Mouse (Mus musculus): ENCODE measurements at regions not wholly inside any gene's neighbourhood (a gene's known extent, or its start where the extent isn't known, plus 50 kb on each side); places are given as distances from the start of the nearest gene placed in this dataset.

GRCm38 (mm10) chr17:89982904-89983303, 72.7 kb upstream of the Gm10184 start:
- Histone ChIP-seq H3K79me2 (ENCODE audit: control insufficient read depth, insufficient read depth, low read length) (no peaks in the 10 kb centered on the region), H3K4me1 (ENCODE audit: control insufficient read depth, insufficient read depth, low read length) (no peaks in the 10 kb centered on the region), H3K27ac (replicated peaks; ENCODE audit: insufficient read depth, low read depth, low read length) (no peak overlapping the region), H3K27me3 (ENCODE audit: control insufficient read depth, insufficient read depth, low read length) (no peaks in the 10 kb centered on the region), H3K36me3 (ENCODE audit: control insufficient read depth, insufficient read depth, low read length) (no peaks in the 10 kb centered on the region), H3K9ac (ENCODE audit: low read depth, low read length) (no peak overlapping the region), H3K4me3 (ENCODE audit: insufficient read depth, low read depth, low read length) (no peak overlapping the region)
- no peak for DNase-seq (ENCODE audit: extremely low read depth, low read depth, low spot score)
- 62% methylated on average over 3 of the region's 3 CpGs for WGBS
- TF ChIP-seq POLR2A (IDR thresholded peaks at IDR 0.05; ENCODE audit: extremely low read depth, insufficient read depth, low read length): no peak
- no peak for TF ChIP-seq CTCF (IDR thresholded peaks at IDR 0.05; ENCODE audit: low read depth, low read length)

- TF ChIP-seq POLR2A (IDR thresholded peaks at IDR 0.05; ENCODE audit: extremely low read depth, insufficient read depth, low read length) (no peak), CTCF (IDR thresholded peaks at IDR 0.05; ENCODE audit: low read depth, low read length) (no peak)
- Histone ChIP-seq H3K27me3 (ENCODE audit: control insufficient read depth, insufficient read depth, low read length) (no peaks in the 10 kb centered on the region), H3K36me3 (ENCODE audit: control insufficient read depth, insufficient read depth, low read length) (no peaks in the 10 kb centered on the region), H3K4me3 (ENCODE audit: insufficient read depth, low read depth, low read length) (no peak overlapping the region), H3K79me2 (ENCODE audit: control insufficient read depth, insufficient read depth, low read length) (no peaks in the 10 kb centered on the region), H3K27ac (replicated peaks; ENCODE audit: insufficient read depth, low read depth, low read length) (no peak overlapping the region), H3K9ac (ENCODE audit: low read depth, low read length) (no peak overlapping the region), H3K4me1 (ENCODE audit: control insufficient read depth, insufficient read depth, low read length) (no peaks in the 10 kb centered on the region)
- no peak for DNase-seq (ENCODE audit: extremely low read depth, low read depth, low spot score)
- 38% methylated on average over 5 of the region's 5 CpGs for WGBS
These were observed 69.0 kb upstream of the Gm10184 start for GRCm38 (mm10) chr17:89979055-89979853.

- H3K27me3 ChIP-seq (ENCODE audit: control insufficient read depth, insufficient read depth, low read length): no peaks in the 10 kb centered on the region
- no peak overlapping the region for H3K27ac ChIP-seq (replicated peaks; ENCODE audit: insufficient read depth, low read depth, low read length)
- DNase-seq (ENCODE audit: extremely low read depth, low read depth, low spot score): peak; percentile 3
- H3K9ac ChIP-seq (ENCODE audit: low read depth, low read length): no peak overlapping the region
- H3K36me3 ChIP-seq (ENCODE audit: control insufficient read depth, insufficient read depth, low read length): no peaks in the 10 kb centered on the region
- H3K4me3 ChIP-seq (ENCODE audit: insufficient read depth, low read depth, low read length): no peak overlapping the region
- no peaks in the 10 kb centered on the region for H3K79me2 ChIP-seq (ENCODE audit: control insufficient read depth, insufficient read depth, low read length)
- TF ChIP-seq POLR2A (IDR thresholded peaks at IDR 0.05; ENCODE audit: extremely low read depth, insufficient read depth, low read length) (no peak), CTCF (IDR thresholded peaks at IDR 0.05; ENCODE audit: low read depth, low read length) (no peak)
- H3K4me1 ChIP-seq (ENCODE audit: control insufficient read depth, insufficient read depth, low read length): no peaks in the 10 kb centered on the region
- 40% methylated on average over 1 of the region's 1 CpGs for WGBS
These were observed 52.8 kb upstream of the Gm10184 start for GRCm38 (mm10) chr17:89963000-89963399.

GRCm38 (mm10) chr17:89961431-89961830, 51.2 kb upstream of the Gm10184 start:
- TF ChIP-seq POLR2A (IDR thresholded peaks at IDR 0.05; ENCODE audit: extremely low read depth, insufficient read depth, low read length) (no peak), CTCF (IDR thresholded peaks at IDR 0.05; ENCODE audit: low read depth, low read length) (no peak)
- Histone ChIP-seq H3K27ac (replicated peaks; ENCODE audit: insufficient read depth, low read depth, low read length) (no peak overlapping the region), H3K4me3 (ENCODE audit: insufficient read depth, low read depth, low read length) (no peak overlapping the region), H3K4me1 (ENCODE audit: control insufficient read depth, insufficient read depth, low read length) (no peaks in the 10 kb centered on the region), H3K9ac (ENCODE audit: low read depth, low read length) (no peak overlapping the region), H3K36me3 (ENCODE audit: control insufficient read depth, insufficient read depth, low read length) (no peaks in the 10 kb centered on the region), H3K79me2 (ENCODE audit: control insufficient read depth, insufficient read depth, low read length) (no peaks in the 10 kb centered on the region), H3K27me3 (ENCODE audit: control insufficient read depth, insufficient read depth, low read length) (no peaks in the 10 kb centered on the region)
- 84% methylated on average over 1 of the region's 1 CpGs for WGBS
- no peak for DNase-seq (ENCODE audit: extremely low read depth, low read depth, low spot score)

- H3K79me2 ChIP-seq (ENCODE audit: control insufficient read depth, insufficient read depth, low read length): no peaks in the 10 kb centered on the region
- 92% methylated on average over 1 of the region's 1 CpGs for WGBS
- no peak overlapping the region for H3K4me3 ChIP-seq (ENCODE audit: insufficient read depth, low read depth, low read length)
These were observed 50.1 kb upstream of the Gm10184 start for GRCm38 (mm10) chr17:89960368-89960767.

More at GRCm38 (mm10) chr17:89960368-89960767, 50.1 kb upstream of the Gm10184 start:
- TF ChIP-seq POLR2A (IDR thresholded peaks at IDR 0.05; ENCODE audit: extremely low read depth, insufficient read depth, low read length): no peak
- TF ChIP-seq CTCF (IDR thresholded peaks at IDR 0.05; ENCODE audit: low read depth, low read length): no peak
- H3K27me3 ChIP-seq (ENCODE audit: control insufficient read depth, insufficient read depth, low read length): no peaks in the 10 kb centered on the region
- DNase-seq (ENCODE audit: extremely low read depth, low read depth, low spot score): no peak
- no peak overlapping the region for H3K9ac ChIP-seq (ENCODE audit: low read depth, low read length)
- H3K36me3 ChIP-seq (ENCODE audit: control insufficient read depth, insufficient read depth, low read length): no peaks in the 10 kb centered on the region
- no peaks in the 10 kb centered on the region for H3K4me1 ChIP-seq (ENCODE audit: control insufficient read depth, insufficient read depth, low read length)
- no peak overlapping the region for H3K27ac ChIP-seq (replicated peaks; ENCODE audit: insufficient read depth, low read depth, low read length)

Measured in liver, adult 2 months (tissue).